Mouse (Mus musculus): ENCODE data around the gene Plppr5. TPM values are rescaled to one million over a fixed set of nuclear protein-coding genes. Genes with fewer than 3 reads are reported as not detected.

Gene Plppr5
- not detected in 2 replicates for polyA plus RNA-seq (2012)

- H3K9me3 ChIP-seq (ENCODE audit: control insufficient read depth, low read length) = peaks cover 6% of the 10 kb centered on the region; the same call in 1 of the 2 replicates
- H3K4me1 ChIP-seq (ENCODE audit: control insufficient read depth) = no peaks in the 10 kb centered on the region
- H3K4me3 ChIP-seq (replicated peaks) = no peak within 1 kb of the TSS
- peaks cover 24% of the 10 kb centered on the region for H3K27me3 ChIP-seq (ENCODE audit: control insufficient read depth)
- no peaks in the 10 kb centered on the region for H3K36me3 ChIP-seq (ENCODE audit: control insufficient read depth)
- TF ChIP-seq TAL1 (IDR thresholded peaks at IDR 0.05; ENCODE audit: low read length) (no peak), GATA1 (IDR thresholded peaks at IDR 0.05; ENCODE audit: low read length) (no peak)
These were observed at the start of gene Plppr5 for GRCm38 (mm10) chr3:117574529-117575252. Gene Plppr5, plus strand, starts transcription at chr3:117574836.

DNA sequence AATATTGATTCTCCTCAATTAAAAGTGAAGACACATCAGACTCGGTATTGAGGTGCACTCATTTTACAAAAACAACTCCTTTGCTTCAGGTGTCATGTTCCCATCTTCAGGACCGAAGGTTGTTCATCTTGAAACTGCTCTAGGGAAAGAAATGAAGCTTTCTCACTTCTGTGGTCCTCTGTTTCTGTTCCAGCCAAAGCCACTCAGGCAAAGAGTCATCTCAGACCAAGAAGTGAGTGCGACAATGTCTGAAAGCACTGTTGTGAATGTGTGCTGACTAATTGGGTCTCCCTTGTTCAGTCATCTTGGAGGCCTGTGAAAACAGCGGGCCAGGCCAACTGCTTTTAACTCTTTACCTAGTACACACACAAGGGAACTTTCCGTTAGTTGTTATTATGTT is 24.7 kb upstream of the Plppr5 start:
- Histone ChIP-seq H3K36me3 (ENCODE audit: control insufficient read depth) (no peaks in the 10 kb centered on the region), H3K27me3 (ENCODE audit: control insufficient read depth) (no peaks in the 10 kb centered on the region), H3K4me3 (replicated peaks) (no peak overlapping the region), H3K9me3 (ENCODE audit: control insufficient read depth, low read length) (no peaks in the 10 kb centered on the region; the same call in 1 of the 2 replicates), H3K4me1 (ENCODE audit: control insufficient read depth) (no peaks in the 10 kb centered on the region)
- TF ChIP-seq TAL1 (IDR thresholded peaks at IDR 0.05; ENCODE audit: low read length) (no peak), GATA1 (IDR thresholded peaks at IDR 0.05; ENCODE audit: low read length) (no peak)

DNA sequence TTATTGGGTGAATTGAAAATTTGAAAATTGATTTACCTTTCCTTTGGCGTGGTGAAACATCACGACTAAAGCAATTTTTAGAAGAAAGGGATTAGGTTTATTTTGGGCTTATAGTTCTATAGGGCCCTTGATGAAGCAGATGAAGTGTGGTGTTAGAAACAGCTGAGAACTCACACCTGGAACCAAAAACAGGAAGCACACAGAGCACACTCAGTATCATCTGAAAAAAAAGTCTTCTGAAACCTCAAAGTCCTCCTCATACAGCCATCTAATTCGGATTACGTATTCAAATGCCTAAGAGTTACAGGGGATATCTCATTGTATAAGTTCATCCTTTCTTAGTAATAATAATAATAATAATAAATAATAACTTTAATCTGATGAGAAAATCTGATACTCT is 24.1 kb upstream of the Plppr5 start:
- Histone ChIP-seq H3K36me3 (ENCODE audit: control insufficient read depth) (no peaks in the 10 kb centered on the region), H3K9me3 (ENCODE audit: control insufficient read depth, low read length) (no peaks in the 10 kb centered on the region; the same call in 1 of the 2 replicates), H3K4me1 (ENCODE audit: control insufficient read depth) (no peaks in the 10 kb centered on the region), H3K27me3 (ENCODE audit: control insufficient read depth) (no peaks in the 10 kb centered on the region), H3K4me3 (replicated peaks) (no peak overlapping the region)
- no peak for TF ChIP-seq GATA1 (IDR thresholded peaks at IDR 0.05; ENCODE audit: low read length)
- no peak for TF ChIP-seq TAL1 (IDR thresholded peaks at IDR 0.05; ENCODE audit: low read length)

- Histone ChIP-seq H3K9me3 (ENCODE audit: control insufficient read depth, low read length) (no peaks in the 10 kb centered on the region), H3K4me1 (ENCODE audit: control insufficient read depth) (no peaks in the 10 kb centered on the region), H3K4me3 (replicated peaks) (no peak overlapping the region), H3K27me3 (ENCODE audit: control insufficient read depth) (no peaks in the 10 kb centered on the region), H3K36me3 (ENCODE audit: control insufficient read depth) (no peaks in the 10 kb centered on the region)
- TF ChIP-seq GATA1 (IDR thresholded peaks at IDR 0.05; ENCODE audit: low read length) = no peak
- TF ChIP-seq TAL1 (IDR thresholded peaks at IDR 0.05; ENCODE audit: low read length) = no peak
These were observed 17.7 kb upstream of the Plppr5 start for GRCm38 (mm10) chr3:117556972-117557371.

DNA sequence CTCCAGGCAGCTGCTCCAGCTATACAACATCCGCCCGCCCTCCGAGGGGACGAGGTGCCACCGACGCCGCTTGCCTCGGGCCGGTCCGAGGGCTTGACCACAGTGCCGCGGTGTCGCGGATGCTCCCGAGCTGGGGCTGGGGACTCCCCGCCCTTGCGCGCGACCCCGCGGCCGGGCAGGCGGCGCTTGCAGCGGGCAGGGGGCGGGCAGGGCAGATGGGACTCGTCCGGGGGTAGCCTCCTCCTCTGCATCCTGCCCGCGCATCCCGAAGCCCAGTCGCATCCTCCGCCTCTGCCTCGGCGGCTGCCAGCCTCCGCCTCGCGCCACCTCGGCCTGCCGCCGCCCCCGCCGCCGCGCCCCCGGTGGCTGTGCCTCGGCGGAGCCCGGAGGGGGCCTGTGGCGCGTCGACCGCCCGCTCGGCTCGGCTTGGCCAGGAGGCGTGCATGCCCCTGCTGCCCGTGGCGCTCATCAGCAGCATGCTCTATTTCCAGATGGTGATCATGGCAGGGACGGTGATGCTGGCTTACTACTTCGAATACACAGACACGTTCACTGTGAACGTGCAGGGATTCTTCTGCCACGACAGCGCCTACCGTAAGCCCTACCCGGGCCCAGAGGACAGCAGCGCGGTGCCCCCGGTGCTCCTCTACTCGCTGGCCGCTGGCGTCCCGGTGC is 754 bp downstream of the Plppr5 start:
- TF ChIP-seq GATA1 (IDR thresholded peaks at IDR 0.05; ENCODE audit: low read length) (no peak), TAL1 (IDR thresholded peaks at IDR 0.05; ENCODE audit: low read length) (no peak)
- Histone ChIP-seq H3K4me3 (replicated peaks) (no peak overlapping the region), H3K27me3 (ENCODE audit: control insufficient read depth) (peaks cover 24% of the 10 kb centered on the region), H3K4me1 (ENCODE audit: control insufficient read depth) (no peaks in the 10 kb centered on the region), H3K36me3 (ENCODE audit: control insufficient read depth) (no peaks in the 10 kb centered on the region), H3K9me3 (ENCODE audit: control insufficient read depth, low read length) (peaks cover 6% of the 10 kb centered on the region; the same call in 1 of the 2 replicates)

GRCm38 (mm10) chr3:117575928-117576254 is 1.3 kb downstream of the Plppr5 start:
- H3K27me3 ChIP-seq (ENCODE audit: control insufficient read depth) = peaks cover 24% of the 10 kb centered on the region
- no peaks in the 10 kb centered on the region for H3K4me1 ChIP-seq (ENCODE audit: control insufficient read depth)
- H3K4me3 ChIP-seq (replicated peaks) = no peak overlapping the region
- H3K9me3 ChIP-seq (ENCODE audit: control insufficient read depth, low read length) = peaks cover 6% of the 10 kb centered on the region; the same call in 1 of the 2 replicates
- no peaks in the 10 kb centered on the region for H3K36me3 ChIP-seq (ENCODE audit: control insufficient read depth)
- TF ChIP-seq TAL1 (IDR thresholded peaks at IDR 0.05; ENCODE audit: low read length) (no peak), GATA1 (IDR thresholded peaks at IDR 0.05; ENCODE audit: low read length) (no peak)

- TF ChIP-seq TAL1 (IDR thresholded peaks at IDR 0.05; ENCODE audit: low read length) (no peak), GATA1 (IDR thresholded peaks at IDR 0.05; ENCODE audit: low read length) (no peak)
- Histone ChIP-seq H3K36me3 (ENCODE audit: control insufficient read depth) (no peaks in the 10 kb centered on the region), H3K4me3 (replicated peaks) (no peak overlapping the region), H3K4me1 (ENCODE audit: control insufficient read depth) (no peaks in the 10 kb centered on the region), H3K9me3 (ENCODE audit: control insufficient read depth, low read length) (peaks cover 6% of the 10 kb centered on the region; the same call in 1 of the 2 replicates), H3K27me3 (ENCODE audit: control insufficient read depth) (peaks cover 24% of the 10 kb centered on the region)
These were observed 2.7 kb downstream of the Plppr5 start for GRCm38 (mm10) chr3:117577349-117577748.

GRCm38 (mm10) chr3:117582628-117583027 is 8.0 kb downstream of the Plppr5 start:
- no peaks in the 10 kb centered on the region for H3K36me3 ChIP-seq (ENCODE audit: control insufficient read depth)
- H3K27me3 ChIP-seq (ENCODE audit: control insufficient read depth) = no peaks in the 10 kb centered on the region
- H3K4me3 ChIP-seq (replicated peaks) = no peak overlapping the region
- no peaks in the 10 kb centered on the region for H3K9me3 ChIP-seq (ENCODE audit: control insufficient read depth, low read length)
- H3K4me1 ChIP-seq (ENCODE audit: control insufficient read depth) = no peaks in the 10 kb centered on the region
- TF ChIP-seq TAL1 (IDR thresholded peaks at IDR 0.05; ENCODE audit: low read length) = no peak
- TF ChIP-seq GATA1 (IDR thresholded peaks at IDR 0.05; ENCODE audit: low read length) = no peak

DNA sequence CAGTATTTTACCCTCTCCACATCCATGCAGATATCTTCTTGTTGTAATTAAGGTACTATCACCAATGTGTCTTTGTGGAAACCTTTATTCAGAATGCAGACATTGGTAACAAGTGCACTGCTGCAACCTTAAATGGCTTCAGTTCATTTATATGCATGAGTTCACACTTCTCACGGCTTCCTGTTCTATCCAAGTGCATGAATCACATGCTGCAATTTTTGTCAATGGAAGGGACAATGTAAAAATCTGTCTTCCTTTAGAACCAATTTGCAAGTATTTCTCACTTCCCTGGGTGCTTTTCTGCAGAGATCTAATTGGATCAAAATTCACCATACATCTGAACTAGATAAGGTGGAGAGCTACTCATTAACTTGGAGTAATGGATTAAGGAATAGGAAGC is 27.8 kb downstream of the Plppr5 start:
- TF ChIP-seq GATA1 (IDR thresholded peaks at IDR 0.05; ENCODE audit: low read length) = no peak
- TF ChIP-seq TAL1 (IDR thresholded peaks at IDR 0.05; ENCODE audit: low read length) = no peak
- Histone ChIP-seq H3K4me1 (ENCODE audit: control insufficient read depth) (no peaks in the 10 kb centered on the region), H3K27me3 (ENCODE audit: control insufficient read depth) (no peaks in the 10 kb centered on the region), H3K4me3 (replicated peaks) (no peak overlapping the region), H3K9me3 (ENCODE audit: control insufficient read depth, low read length) (no peaks in the 10 kb centered on the region), H3K36me3 (ENCODE audit: control insufficient read depth) (no peaks in the 10 kb centered on the region)
